Comparison of ENCODE assay signal across 10 mouse cellular contexts in the genomic region with DNA sequence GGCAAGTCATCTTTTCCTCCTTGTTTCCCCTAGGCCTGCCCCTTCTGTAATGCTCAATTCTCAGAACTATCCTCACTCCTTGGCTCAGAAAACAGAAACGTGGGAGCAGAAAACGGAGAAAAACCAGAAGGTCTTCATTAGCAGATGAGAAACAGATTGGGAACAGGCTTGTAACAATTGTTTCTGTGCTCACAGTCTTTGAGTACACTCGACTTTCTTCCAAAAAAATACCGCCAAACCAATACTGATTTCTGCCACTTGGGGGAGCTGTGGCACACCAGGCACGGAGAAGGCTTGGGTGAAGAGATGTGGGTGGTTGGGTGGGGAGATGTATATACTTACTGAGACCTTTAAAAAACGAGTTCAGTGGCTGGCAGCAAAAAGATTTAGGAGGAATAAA.
DNase-seq lines count a peak whose midpoint lies in the region; TF ChIP-seq lines count a peak whose summit lies in the region.
"Had no signal": no experiment of that assay in that cellular context is flagged by ENCODE, and none has a peak within 500 bp of the region (broad histone marks: within the 10 kb centered on the region; RNA-seq: fewer than 3 reads in every experiment).

No protein-coding gene starts in this region.

- in situ Hi-C loops in CH12.LX (cut with MboI; ENCODE audit: low pct_ligation_motif_present, low pct_unique_long_range_greater_than_20kb, low sequenced_read_pairs): no loop called here

- no peak for TF ChIP-seq EP300 in CH12.LX (IDR thresholded peaks at IDR 0.05; ENCODE audit: low read length)

- no peaks in the 10 kb centered on the region for H3K9me3 ChIP-seq in CH12.LX (replicated peaks; ENCODE audit: low read length)
- H3K9me3 ChIP-seq: limb, embryonic 13.5 days had no signal

- H3K36me3 ChIP-seq in CH12.LX (replicated peaks in 1 of 2; ENCODE audit: control insufficient read depth in 1 of 2, insufficient read depth in 1 of 2, low read length in 1 of 2): no peaks in the 10 kb centered on the region
- H3K36me3 ChIP-seq: limb, embryonic 13.5 days had no signal

- peak; percentile 48 for TF ChIP-seq RAD21 in CH12.LX (IDR thresholded peaks at IDR 0.05; ENCODE audit: low read depth, low read length)

- peak; percentile 20 to 34 for DNase-seq in heart, postnatal 10 days
- no peak for DNase-seq in heart, adult 9 months (ENCODE audit: low spot score in 2 of 2)
- DNase-seq in CH12.LX (ENCODE audit: extremely low read depth) (no peak), MN1 (ENCODE audit: low spot score) (no peak)
- DNase-seq in c-Kit-positive CD71-positive TER-119-positive erythroid progenitor cells, embryonic 14.5 days (ENCODE audit: low spot score): peak; percentile 1
- peak; percentile 61 to 66 for DNase-seq in layer of hippocampus, postnatal 10 days (ENCODE audit: low spot score in 2 of 2)
- DNase-seq in urinary bladder, postnatal 36 days (ENCODE audit: low spot score in 2 of 2): no peak
- no peak for DNase-seq in frontal cortex, postnatal 14 days (ENCODE audit: low spot score in 2 of 2)
- DNase-seq: adrenal gland, adult 2 months had no signal

- no peaks in the 10 kb centered on the region for H3K79me2 ChIP-seq in CH12.LX (replicated peaks; ENCODE audit: control insufficient read depth, extremely low read depth, insufficient read depth, poor library complexity, severe bottlenecking)

- TF ChIP-seq POLR2A in CH12.LX (IDR thresholded peaks at IDR 0.05; ENCODE audit: low read depth, low read length): no peak

- H3K4me3 ChIP-seq in CH12.LX (replicated peaks in 1 of 3; ENCODE audit: low read depth in 2 of 3, low read length in 2 of 3, poor library complexity in 1 of 3): no peak overlapping the region
- H3K4me3 ChIP-seq: limb, embryonic 13.5 days had no signal

- no peaks in the 10 kb centered on the region for H3K4me1 ChIP-seq in CH12.LX (ENCODE audit: control insufficient read depth in 1 of 2, insufficient read depth in 2 of 2)

- peak; percentile 27 to 65; a peak in 3 of 4 replicates for TF ChIP-seq CTCF in CH12.LX (conservative IDR thresholded peaks at IDR 0.05 in 1 of 2, IDR thresholded peaks at IDR 0.05 in 1 of 2; ENCODE audit: low read depth in 2 of 2, low read length in 2 of 2)

- dilution Hi-C loops in CH12.LX (cut with MboI; ENCODE audit: extremely low pct_ligation_motif_present, extremely low pct_unique_long_range_greater_than_20kb, low sequenced_read_pairs): no loop called here

- intact Hi-C loops in heart, postnatal 10 days (cut with DNase I): no loop called here

- H3K27ac ChIP-seq in CH12.LX (ENCODE audit: insufficient read depth, low read depth): no peak overlapping the region
- H3K27ac ChIP-seq: limb, embryonic 13.5 days had no signal

- H3K27me3 ChIP-seq in CH12.LX (replicated peaks): no peaks in the 10 kb centered on the region
- H3K27me3 ChIP-seq: limb, embryonic 13.5 days had no signal

- no peak overlapping the region for H3K9ac ChIP-seq in CH12.LX (ENCODE audit: insufficient read depth, low read depth)
- H3K9ac ChIP-seq: limb, embryonic 13.5 days had no signal

- H3K4me2 ChIP-seq in CH12.LX (ENCODE audit: insufficient read depth, low read depth, poor library complexity, severe bottlenecking): no peak overlapping the region
- H3K4me2 ChIP-seq: limb, embryonic 13.5 days had no signal

TF ChIP-seq in CH12.LX, 34 proteins besides CTCF, POLR2A, EP300 and RAD21:
- TF ChIP-seq MAFK (IDR thresholded peaks at IDR 0.05; ENCODE audit: insufficient replicate concordance, low read length): no peak
- TF ChIP-seq SMC3 (IDR thresholded peaks at IDR 0.05; ENCODE audit: low read depth, low read length): peak; percentile 40

Comparison
In these comparisons a context has a peak if more than half of its experiments do, and no peak if none do; other contexts are left out.
1. DNase-seq: peak in heart, postnatal 10 days (2 of 2), c-Kit-positive CD71-positive TER-119-positive erythroid progenitor cells, embryonic 14.5 days (single experiment) and layer of hippocampus, postnatal 10 days (2 of 2); none in heart, adult 9 months (0 of 2), CH12.LX (single experiment), urinary bladder, postnatal 36 days (0 of 2), MN1 (single experiment) and frontal cortex, postnatal 14 days (0 of 2).